Mouse (Mus musculus) bone marrow, adult 2 months (tissue): Measurements from ENCODE around the gene Acta1.

Experiments used
- CTCF ChIP-seq: fragments of 200-500 bp; IDR thresholded peaks from 2 replicates; pipeline ENCODE4 v1.5.1; 2011; ENCODE audit warnings: low read length, control low read depth; ENCODE audit not compliant: control insufficient read depth, insufficient read depth
- POLR2A ChIP-seq: fragments of 200-500 bp; IDR thresholded peaks from 2 replicates; pipeline ENCODE4 v1.6.1; 2011; ENCODE audit warnings: low read depth, mild to moderate bottlenecking, control low read depth, low read length, borderline replicate concordance; ENCODE audit not compliant: control insufficient read depth

- TF ChIP-seq CTCF (no peak), POLR2A (no peak)
Observed at GRCm38 (mm10) chr8:123851590-123851989, 43.0 kb downstream of the Acta1 start.
